Mouse (Mus musculus): ENCODE measurements around the gene Twist2.

The Twist2 gene

DNA sequence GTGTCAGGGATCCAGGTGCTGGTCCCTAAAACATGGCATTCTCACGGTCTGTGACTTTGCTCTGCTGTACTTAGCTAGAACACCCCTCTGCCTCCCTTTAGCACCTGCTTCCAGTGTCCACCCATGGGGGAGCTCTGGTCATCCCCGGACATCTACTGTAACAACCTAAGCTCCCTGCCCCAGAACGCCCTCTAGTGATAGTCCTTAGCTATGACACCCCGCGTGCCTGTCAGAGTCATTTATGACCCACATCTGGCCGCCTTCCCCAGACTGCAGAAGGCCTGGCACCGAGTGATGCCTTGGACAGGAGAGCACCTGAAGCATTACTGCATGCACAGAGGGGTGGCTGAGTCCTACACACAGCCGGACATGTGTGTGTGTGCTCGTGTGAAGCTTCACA is 18.0 kb downstream of the Twist2 start:
- in situ Hi-C loops (cut with MboI): no loop called here

DNA sequence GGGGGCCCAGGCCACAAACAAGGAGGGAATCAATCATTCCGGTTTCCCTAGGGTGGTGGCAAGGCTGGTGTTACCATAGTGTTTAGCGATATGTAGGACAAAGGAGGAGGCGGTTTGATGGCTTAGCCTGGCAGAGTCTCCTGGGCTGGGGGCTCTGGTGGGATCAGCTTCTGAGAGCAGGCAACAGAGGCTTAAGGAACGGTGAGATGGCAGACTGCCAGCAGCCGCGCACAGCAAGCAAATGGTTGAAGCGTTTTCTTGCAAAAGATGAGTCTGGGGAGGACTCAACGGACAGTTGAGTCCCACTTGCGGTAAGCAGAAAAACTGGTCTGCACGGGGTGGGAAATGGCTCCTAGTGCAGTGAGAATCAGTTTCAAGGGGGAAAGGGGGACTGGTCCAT is 19.3 kb downstream of the Twist2 start:
- in situ Hi-C loops (cut with MboI): no loop called here

DNA sequence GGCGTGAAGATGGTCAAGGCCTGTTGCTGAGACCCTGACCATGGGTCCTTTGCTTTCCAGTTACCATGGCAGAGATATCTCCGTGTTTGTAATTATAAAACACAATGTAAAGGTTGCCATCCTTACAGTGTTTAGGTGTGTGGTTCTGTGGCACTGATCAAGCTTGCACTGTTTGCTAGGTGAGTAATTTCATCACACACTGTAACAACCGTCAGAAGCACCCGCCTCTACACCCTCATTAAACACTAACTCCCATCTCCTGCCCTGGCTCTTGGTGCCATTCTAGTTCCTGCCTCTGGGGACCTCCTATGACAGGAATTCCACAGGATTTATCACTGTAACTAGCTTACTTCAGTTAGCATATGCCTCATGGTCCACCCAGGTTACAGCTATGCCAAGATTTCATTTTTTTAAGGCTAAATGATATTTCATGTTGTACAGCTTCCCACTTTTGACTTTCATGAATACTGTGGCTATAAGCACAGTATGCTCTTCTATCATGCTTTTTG is 21.1 kb downstream of the Twist2 start:
- in situ Hi-C loops (cut with MboI): no loop called here

DNA sequence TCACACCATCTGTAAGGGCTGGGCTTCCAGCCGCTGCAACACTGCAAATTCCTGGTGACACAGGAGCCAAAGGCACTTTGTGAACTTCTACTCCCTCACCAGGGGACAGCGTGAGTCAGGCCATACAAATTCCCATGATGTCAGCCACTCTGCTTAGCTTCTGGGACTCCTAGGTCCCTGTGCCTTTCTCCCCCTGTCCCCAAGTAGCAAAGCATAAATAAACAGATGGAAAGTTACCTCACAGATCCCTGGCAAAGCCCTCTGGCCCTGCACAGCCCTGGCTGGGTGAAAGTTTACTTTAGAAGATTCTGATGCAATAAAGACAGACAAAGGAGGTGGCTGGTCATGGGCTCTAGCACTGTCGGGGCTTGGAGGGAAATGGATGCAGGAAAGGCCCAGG is 22.3 kb downstream of the Twist2 start:
- in situ Hi-C loops (cut with MboI): no loop called here

DNA sequence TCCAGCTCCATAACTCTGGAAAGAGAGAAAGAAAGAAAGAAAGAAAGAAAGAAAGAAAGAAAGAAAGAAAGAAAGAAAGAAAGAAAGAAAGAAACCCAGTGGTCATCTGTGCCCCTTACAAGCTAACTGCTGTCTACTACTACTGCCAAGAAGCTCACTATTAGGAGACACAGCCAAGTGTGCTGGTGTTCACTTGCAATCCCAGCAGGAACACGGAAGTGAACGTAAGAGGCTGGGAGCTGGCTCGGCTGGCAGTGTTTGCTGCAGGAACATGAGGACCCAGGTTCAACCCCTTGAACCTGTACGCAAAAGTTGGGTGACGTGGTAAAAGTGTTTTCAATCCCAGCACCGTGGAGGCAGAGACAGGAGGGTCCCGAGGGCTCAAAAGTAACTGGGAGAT is 22.7 kb downstream of the Twist2 start:
- in situ Hi-C loops (cut with MboI): no loop called here

DNA sequence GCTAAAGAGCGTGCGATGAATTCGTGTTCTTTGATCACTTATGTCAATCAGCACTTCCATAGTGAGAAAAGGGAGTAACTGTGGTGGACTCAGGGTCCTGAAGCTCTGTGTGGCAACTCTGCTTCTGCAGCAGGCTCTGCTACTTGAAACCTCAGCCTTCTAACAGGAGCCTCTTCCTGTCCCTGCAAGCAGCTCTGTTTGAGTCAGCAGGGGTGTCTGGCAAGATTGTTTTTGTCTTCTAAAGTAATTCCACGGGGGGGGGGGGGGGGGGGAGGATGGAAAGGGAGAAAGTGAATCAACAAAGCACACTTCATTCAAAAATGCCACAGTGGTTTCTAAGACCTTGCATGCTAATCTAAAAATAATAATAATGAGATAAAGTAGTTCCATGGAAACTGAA is 24.0 kb downstream of the Twist2 start:
- in situ Hi-C loops (cut with MboI): no loop called here

DNA sequence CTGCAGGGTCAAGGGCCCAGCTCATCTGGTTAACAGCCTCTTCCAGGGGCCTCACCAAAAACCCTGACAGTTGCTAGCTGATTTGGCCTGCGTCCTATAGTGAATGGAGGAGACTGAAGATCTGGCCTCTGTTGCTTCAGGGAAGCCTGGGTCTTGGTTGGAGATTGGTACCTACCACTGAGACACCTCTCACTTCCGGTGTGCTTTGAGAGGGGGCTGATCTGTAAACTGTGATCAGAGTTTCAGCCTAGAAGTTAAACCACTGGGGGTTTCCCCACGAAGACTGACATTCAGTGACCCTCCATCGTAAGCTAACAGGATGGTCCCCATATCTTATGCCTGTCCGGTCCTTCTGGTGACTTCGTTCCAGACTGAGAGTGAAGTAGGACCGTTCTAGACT is 30.7 kb downstream of the Twist2 start:
- in situ Hi-C loops (cut with MboI): no loop called here

DNA sequence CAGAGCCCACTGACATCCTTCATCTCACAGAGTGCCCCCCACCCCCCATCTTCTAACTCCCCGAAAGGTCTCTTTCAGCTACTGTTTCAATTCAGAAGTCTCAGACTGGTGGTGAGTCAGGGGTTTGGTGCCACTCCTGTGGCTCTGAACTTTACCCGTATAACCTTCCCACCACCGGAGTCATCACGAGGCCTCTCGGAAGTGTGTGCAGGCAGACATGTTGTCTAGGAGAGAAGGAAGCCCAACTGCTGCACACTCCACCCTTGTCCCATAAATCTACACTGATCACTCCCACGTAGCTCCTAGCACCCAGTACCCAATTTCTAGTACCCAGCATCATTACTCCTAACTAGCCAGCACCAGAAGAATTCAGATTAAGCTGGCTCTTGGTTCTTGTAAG is 38.3 kb downstream of the Twist2 start:
- in situ Hi-C loops (cut with MboI): no loop called here

DNA sequence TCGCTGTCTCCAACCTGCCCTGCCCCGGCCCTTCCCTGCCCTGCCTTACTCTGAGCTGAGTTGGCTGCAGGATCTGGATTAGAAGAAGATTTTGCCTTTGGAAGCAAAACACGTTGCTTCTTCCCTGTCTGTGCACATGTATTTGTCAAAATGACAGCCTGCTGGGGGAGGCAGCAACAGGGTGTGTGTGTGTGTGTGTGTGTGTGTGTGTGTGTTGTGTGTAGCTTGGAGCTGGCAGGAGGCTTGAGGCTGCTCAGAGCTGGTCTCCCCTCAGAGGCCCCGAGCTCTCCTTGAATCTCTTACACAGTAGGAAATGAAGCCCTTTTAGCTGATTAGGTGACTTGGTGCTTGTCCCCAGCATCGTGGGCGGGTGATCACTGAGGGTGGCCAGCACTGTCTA is 38.7 kb downstream of the Twist2 start:
- in situ Hi-C loops (cut with MboI): no loop called here

DNA sequence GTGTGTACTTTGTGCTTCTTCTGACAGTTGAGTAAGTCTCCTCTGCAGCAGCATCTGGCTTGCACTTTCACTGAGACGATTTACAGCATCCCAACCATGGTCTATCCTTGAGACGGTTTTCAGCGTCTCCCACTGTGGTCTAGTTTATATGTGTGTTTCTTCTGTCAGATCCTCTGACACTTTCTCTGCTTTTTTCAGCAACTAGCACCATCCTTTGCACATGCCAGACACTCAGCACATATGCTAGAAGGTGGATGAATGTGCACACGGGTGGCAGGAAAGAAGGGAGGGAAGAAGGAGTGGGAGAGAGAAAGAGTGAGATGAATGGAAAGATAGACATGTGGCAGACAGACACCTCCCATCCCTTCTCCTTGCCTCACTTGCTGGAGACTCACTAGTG is 43.0 kb downstream of the Twist2 start:
- in situ Hi-C loops (cut with MboI): no loop called here

DNA sequence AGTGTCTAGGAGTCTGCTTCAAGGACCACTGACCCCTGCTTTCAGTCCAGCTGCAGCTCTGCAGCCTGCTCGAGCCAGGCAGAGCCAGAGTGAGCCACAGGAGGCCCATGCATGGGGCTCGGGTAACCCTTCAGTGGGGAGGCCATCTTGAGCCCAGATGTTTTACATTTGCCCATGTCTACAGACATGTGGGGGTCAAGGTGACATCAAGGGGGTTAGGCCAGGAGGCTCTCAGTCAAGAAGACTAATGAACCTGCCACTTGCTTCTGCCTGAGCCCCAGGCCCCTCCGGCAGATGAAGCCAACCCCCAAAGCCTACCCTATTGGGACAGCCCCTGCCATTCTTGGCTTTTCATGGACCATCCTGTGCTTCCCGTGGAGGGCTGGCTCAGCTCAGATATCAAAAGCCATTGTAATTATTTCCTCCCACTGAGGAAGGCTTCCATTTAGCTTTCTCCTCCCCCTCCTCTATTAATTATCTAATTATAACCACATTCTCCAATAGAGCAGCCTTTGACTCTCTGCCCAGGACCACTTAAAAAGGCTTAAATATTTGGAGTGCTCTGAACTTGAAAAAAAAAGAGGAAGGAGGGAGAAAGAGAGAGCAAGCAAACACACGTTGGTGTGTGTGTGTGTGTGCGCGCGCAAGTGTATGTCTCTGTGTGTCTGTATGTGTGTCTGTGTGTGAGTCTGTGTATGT is 43.6 kb downstream of the Twist2 start:
- in situ Hi-C loops (cut with MboI): no loop called here

DNA sequence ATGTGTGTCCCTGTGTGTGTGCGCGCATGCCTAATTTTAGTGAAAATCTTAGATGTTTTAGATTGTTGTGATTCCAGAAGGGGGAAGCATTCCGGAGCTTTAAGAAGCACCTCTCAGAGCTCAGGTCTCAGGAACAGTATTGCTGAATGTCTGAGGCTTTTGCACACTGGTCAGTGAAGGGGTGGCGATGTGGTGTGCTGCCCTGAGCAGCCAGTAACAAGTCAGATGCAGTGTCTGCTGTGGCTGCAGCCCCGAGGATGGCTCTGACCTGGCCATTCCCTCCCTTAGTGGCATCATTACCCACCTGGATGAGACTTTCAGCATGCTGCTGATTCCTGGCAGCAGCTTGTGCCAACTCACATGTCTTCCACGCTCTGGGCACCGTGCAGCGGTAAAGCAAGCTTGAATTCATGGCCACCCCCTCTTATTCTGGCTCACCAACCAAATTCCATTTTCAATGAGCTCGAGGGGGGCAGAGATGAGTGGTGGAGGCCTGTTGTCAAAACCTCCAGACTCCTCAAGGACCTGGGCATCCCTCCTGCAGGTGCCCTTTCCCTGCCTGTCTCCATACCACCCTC is 44.2 kb downstream of the Twist2 start:
- in situ Hi-C loops (cut with MboI): no loop called here

DNA sequence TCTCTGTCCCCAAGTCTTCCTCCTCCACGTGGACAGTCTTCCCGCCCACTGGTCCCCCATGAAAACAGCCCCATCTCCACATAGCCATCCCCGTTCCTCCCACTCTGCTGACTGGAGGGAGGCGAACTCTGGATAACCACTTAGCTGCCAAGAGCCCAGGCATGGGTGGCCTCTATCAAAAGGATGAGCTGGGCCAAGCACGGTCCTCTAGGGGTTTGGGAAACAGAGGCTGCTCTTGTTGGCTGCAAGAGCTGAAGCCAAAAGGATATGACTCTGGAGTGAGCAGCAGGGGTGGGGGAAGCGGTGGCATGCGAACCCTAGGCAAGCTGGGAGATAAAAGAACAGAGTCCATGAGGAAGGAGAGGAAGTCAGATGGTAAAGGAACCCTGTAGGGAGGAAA is 50.0 kb downstream of the Twist2 start:
- in situ Hi-C loops (cut with MboI): no loop called here

DNA sequence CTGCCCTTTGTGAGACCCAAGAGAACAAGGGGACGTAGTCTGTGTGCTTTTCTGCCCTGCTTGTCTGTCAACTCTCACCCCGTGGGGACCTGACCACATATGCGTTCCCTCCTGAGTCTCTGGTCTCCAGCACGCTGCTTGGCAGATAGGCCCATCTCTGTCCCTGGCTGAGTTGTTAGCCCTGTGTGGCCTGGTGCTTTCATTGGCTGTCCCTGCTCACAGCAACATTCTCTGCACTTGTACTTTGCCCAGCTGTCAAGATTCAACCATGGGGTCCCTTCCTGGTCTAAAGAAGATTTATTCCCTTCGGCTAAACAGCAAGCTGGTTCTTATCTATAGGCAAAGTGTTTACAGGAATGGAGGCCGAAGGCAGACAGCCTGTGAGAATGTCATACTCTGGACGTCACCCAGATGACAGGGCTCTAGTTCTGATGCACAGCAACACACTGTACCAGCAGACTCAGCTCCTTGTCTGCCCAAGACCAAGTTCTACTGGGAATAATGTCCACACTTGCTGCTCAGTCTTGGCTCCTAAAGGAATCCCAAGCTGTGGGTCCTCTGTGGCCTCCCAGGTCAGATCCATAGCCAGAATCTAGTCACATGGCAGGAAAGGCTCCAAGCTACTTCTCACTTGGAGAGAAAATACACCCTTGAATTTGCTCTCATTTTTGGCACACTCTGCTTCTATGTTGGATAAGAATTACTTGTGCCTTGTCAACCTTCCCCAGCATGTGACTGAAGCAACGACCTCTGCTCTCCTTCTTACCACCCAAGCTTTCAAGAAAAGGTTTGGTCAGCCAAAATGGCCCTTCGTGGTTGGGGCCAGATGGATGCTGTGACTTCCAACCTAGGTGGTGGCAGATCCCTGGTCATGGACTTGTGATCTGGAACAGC is 55.8 kb downstream of the Twist2 start:
- in situ Hi-C loops (cut with MboI): no loop called here

DNA sequence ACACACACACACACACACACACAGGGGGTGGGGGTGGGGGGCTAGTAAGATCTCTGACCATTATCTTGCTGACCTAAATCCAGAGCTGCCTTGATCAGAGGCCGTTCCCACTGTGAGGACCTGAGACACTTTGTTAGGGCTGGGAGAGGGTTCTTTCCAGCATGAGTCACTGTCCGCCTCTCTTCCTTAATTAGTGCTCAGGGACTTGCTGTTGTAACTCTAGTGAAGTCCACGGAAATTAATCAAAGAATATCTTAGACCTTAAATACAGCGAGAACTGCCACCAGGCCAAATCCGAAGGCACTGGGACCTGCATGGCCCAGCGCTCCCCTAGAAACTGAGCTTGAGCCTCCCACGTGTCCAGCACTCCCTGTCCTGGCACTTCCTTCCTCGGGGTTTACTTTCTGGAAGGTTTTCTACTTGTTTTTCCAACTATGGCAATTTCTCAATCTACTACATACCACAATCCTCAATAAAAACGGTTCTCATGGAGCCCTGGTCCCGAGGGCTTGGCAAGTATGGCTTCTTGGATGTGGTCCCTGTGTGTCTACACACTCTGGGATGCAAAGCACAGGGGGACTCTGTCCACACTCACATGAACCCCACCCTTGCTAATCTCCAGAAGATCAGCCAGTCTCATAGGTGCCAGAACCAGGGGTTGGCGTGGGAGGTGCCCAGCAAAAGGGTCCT is 57.0 kb downstream of the Twist2 start:
- in situ Hi-C loops (cut with MboI): no loop called here

DNA sequence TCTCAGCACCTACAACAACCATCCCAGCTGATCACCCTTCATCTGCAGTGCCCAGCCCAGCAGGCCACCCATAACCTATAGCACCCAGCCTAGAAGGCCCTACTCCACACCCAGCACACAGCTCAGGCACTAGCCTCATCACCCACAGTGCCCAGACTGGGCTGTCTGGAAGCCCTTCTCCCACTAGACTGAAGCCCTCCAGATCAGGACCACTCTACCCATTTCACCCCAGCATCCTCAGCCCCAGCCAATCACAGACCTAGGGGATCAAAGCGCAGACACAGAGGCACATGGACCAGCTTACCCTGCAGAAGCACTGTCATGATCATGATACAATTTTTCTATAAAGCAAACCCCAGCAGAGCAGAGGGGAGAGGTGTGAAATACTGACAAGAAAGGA is 57.6 kb downstream of the Twist2 start:
- in situ Hi-C loops (cut with MboI): no loop called here

DNA sequence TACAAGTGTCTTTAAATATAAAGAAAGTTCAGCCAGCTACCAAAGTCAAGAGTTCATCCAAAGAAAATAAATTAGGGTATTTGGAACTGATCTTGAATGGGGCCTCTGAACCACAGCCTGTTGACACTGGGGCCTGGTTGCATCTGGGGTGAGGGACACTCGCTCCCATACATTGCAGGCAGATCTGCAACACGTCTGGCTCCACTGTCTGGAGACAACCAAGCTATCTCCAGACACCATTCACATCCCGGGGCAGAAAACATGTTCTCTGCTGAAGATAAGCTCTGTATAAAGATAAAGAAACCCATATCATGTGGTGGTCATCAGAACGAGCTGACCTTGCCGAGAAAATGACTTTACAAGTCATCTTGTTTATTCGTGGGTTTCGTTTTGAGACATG is 60.2 kb downstream of the Twist2 start:
- in situ Hi-C loops (cut with MboI): no loop called here

DNA sequence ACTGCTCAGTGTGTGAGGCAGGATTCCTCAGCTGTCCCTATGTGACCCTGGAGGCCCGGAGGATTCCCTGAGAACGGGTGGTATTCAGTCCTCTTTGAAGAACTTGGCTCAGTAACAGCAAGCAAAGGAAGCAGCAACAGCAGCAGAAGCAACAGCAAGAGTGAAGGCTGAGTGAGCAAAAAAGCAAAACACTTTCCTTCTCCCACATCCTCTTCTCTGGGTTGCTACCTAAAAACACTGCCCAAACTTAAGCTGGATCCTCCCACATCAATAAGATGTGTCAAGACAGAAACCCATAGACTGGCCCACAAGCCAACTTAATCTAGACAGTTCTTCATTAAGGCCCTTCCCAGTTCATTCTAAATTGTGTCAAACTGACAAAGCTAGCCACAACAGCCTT is 64.7 kb downstream of the Twist2 start:
- in situ Hi-C loops (cut with MboI): no loop called here

DNA sequence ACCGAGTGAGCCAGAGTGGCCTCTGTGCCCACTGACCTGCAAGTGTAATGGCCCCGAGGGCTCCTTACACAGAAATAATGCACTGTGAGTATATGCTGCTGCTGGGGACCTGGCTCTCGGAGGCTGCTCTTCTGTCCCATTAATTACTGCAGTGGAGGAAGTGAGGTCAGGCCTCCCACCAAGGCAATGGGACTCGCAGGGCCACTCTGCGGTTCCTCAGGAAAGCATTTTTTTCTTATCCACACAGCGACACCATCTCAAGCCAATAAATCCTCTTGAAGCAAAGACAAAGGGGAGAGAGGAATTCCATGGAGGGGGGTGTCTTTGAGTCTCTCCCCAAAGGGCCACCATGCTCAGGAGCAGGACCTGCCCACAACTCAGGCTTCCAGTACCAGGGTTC is 69.8 kb downstream of the Twist2 start:
- in situ Hi-C loops (cut with MboI): no loop called here

DNA sequence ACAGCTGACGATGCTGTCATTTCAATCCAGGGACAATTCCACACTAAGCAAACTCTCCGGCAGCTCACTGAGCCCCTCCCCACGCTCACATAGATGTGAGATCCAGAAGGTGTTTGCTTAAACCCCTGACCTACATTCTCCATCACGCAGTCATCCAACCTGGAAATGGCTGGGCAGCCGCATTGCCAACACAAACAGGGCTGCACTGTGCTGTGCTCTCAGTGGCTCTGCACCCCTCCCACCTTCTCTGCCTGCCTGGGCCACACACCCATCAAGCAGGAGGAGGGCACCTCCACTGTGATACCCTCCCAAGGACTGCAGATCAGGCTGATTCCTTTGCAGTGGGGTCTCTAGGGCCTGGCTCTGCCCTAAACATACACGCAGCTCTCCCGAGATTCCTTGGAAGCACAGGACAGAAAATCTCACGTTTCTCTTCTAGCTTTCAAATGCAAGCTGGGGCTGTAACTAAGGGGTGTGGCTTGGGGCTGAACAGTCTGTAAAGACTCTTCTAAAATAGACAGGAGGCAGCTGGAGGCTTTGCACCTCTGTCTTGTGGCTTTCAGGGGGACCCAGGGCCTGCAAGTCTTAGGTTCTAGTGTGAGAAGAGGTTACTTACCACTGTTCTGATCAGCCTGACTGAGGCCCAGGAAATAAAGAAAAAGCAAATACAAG is 71.3 kb downstream of the Twist2 start:
- in situ Hi-C loops (cut with MboI): no loop called here

DNA sequence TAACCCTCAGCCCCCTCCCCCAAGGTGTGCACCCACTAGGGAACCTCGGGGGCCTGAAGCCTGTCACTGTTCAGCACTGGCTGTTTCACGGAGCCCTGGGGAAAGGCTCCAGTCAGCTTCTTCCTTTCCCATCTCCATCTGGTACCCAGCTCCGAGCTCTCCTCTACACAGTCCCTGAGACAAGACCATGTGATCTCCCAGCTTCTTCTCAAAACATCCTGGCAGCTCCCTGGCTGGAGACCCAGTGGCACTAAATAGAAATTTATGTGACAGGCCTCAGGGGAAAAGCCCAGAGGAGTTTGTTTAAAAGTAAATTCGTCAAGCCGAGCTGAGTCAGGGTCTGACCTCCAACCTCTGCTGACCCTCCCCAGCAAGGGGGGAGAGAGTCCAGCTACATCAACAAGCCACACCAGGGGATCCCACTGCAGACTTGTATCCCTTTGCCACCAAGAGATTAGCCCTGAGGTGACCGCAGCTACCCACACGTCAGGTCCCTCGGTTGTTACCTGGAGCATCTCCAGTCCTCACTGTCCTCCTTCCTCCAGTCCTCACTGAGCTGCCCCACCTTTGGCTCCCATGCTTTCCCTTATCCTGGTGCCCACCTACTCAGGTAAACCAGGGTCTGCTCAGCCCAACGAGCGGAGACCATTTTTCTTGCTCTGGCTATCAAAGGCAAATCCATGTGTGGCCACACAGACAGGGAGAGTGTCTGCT is 72.5 kb downstream of the Twist2 start:
- in situ Hi-C loops (cut with MboI): no loop called here
